Mouse (Mus musculus): ENCODE data around the gene Gzmk. TPM values are rescaled to one million over a fixed set of nuclear protein-coding genes. Genes with fewer than 3 reads are reported as not detected.
"Not testable (repeated sequence)": the region's sequence is repeated elsewhere in the genome, so short reads cannot be mapped to it uniquely, and the experiment has no call there.

Gzmk gene
- polyA plus RNA-seq (2012; rRNA removed): 0.44 and 0.57 TPM in 2 replicates

- DNase-seq (ENCODE audit: low read depth, low spot score): no peak
- WGBS: 59% methylated on average over 7 of the region's 7 CpGs
Observed at GRCm38 (mm10) chr13:113225811-113226210, at the start of gene Gzmk. TSS of gene Gzmk (minus strand) at chr13:113225908.

- no peak for DNase-seq (ENCODE audit: low read depth, low spot score)
- 82% methylated on average over 8 of the region's 8 CpGs for WGBS
Observed at GRCm38 (mm10) chr13:113271189-113271588, 45.5 kb upstream of the Gzmk start.

- WGBS: 58% methylated on average over 18 of the region's 18 CpGs
- peak; percentile 50 for DNase-seq (ENCODE audit: low read depth, low spot score)
Observed at GRCm38 (mm10) chr13:113269777-113270776, 44.4 kb upstream of the Gzmk start.

DNA sequence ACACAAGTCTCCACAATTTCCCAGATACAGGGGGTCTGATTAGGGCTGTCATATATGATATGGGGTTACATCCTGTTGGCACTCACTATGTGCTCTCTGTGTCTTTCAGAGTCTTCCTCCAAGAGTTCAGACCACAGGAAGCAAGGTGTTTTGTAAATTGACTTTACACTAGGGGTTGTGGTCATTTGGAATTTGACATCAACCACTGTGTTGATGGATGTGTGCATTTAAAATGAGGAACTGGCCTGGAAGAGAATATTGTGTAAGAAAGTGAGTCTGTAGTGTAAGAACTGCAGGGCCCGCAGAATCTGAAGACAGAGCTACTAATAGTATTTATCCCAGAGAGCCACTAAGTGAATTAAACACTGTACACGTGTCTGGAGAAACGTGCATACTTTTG is 41.5 kb upstream of the Gzmk start:
- DNase-seq (ENCODE audit: low read depth, low spot score): no peak
- 79% methylated on average over 3 of the region's 3 CpGs for whole genome bisulfite sequencing

GRCm38 (mm10) chr13:113266495-113266951 is 40.8 kb upstream of the Gzmk start:
- DNase-seq (ENCODE audit: low read depth, low spot score): peak; percentile 37
- 22% methylated on average over 9 of the region's 9 CpGs for WGBS

DNA sequence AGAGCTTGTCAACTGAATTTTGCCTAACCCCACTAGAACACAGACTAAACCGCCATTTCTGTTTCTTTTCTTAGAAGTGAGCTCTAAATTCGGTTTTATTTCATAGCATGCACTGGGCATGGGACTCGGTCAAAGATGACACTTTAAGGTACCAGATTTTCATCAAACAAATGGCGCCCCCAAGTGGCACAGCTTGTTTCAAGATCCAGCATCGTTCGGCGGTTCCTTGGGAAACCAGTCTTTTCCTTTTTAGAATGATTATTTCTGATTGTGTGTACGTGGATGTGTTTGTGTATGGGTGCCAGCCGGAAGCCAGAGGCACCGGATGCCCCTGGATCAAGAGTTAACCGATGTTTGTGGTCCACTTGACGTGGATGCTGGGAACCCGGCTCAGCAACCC is 39.5 kb upstream of the Gzmk start:
- WGBS: 29% methylated on average over 13 of the region's 13 CpGs
- DNase-seq (ENCODE audit: low read depth, low spot score): no peak

- WGBS: 64% methylated on average over 12 of the region's 12 CpGs
- no peak for DNase-seq (ENCODE audit: low read depth, low spot score)
Observed at GRCm38 (mm10) chr13:113262822-113263221, 37.1 kb upstream of the Gzmk start.

GRCm38 (mm10) chr13:113259237-113259636 is 33.5 kb upstream of the Gzmk start:
- no peak for DNase-seq (ENCODE audit: low read depth, low spot score)
- 91% methylated on average over 5 of the region's 5 CpGs for WGBS

DNA sequence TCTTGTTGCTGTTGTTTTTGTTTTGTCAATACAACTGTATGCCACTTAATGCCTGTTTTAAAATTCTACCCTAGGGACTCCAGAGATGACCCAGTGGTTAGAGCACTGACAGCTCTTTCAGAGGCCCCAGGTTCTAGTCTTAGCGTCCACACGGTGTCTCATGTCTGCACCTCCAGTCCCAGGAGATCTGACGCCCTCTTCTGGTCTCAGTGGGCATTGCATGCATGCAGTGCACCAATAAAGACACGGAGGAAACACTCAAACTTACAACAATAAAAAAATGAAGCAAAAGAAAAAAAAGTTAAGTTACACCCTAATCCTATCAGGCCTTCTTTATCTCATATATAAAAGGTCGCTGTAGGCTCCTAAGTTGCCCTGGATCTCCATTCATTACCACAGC is 31.5 kb upstream of the Gzmk start:
- 51% methylated on average over 5 of the region's 5 CpGs for WGBS
- DNase-seq (ENCODE audit: low read depth, low spot score): no peak

- DNase-seq (ENCODE audit: low read depth, low spot score): no peak
- 81% methylated on average over 2 of the region's 2 CpGs for WGBS
Observed at GRCm38 (mm10) chr13:113256766-113257165, 31.1 kb upstream of the Gzmk start.

- 70% methylated on average over 7 of the region's 7 CpGs for WGBS
Observed at GRCm38 (mm10) chr13:113252580-113252979, 26.9 kb upstream of the Gzmk start.

DNA sequence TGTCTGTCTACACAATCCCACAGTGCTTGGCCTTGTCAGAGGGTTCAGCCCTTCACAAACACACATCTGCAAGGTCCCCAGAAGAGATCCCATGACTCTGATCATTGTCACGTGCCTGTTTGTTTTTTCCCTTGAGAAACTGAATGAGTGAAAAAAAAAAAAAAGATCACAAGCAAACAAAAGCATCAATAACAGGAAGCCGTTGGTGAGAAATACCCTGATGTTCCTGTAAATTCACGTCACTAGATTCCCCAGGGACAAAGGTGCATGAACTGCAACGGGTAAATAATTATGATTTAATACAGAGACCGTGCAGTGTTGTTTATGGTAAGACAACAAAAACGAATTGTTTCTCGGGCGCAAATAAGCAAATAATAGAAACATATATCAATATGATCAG is 19.3 kb upstream of the Gzmk start:
- 71% methylated on average over 8 of the region's 8 CpGs for WGBS
- no peak for DNase-seq (ENCODE audit: low read depth, low spot score)

More at GRCm38 (mm10) chr13:113252580-113252979, 26.9 kb upstream of the Gzmk start:
- DNase-seq (ENCODE audit: low read depth, low spot score): not testable (repeated sequence)

DNA sequence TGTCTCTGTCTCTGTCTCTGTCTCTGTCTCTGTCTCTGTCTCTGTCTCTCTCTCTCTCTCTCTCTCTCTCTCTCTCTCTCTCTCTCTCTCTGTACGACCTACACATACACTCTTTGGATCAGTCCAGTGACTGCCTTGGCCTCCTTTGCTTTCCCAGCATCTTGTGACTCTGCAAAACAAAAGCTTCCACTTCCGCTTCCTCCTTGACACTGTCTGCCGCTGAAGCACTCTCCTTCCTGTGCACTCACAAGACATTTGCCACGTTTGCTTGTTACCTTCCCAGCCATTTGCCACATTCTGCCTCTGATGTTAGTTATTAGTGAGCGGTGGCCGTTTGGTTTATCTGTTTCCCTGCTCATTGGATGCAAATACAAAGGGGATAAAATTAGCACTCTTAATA is 16.4 kb upstream of the Gzmk start:
- DNase-seq (ENCODE audit: low read depth, low spot score): no peak
- 57% methylated on average over 6 of the region's 6 CpGs for WGBS

GRCm38 (mm10) chr13:113227666-113228463 is 2.2 kb upstream of the Gzmk start:
- DNase-seq (ENCODE audit: low read depth, low spot score): no peak
- WGBS: 85% methylated on average over 17 of the region's 17 CpGs

DNA sequence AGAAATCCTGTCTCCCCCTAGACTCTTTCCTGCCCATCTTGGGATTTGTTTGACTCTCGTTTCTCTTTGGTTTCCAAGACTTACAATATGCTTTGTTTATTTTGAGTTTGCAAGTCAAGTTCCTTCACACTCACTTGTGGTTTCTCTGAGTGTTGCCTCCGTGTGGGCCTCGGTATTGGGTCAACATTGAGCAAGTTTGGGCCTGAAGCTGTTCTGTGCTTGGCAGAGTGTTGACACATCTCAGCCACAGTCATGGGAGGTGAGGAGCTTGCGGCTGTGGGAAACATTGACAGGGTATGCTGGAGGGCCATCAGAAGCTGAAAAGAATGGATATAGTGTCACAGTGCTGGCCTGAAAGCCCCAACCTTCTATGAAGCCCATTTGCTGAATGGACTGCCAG is 1.4 kb upstream of the Gzmk start:
- WGBS: 54% methylated on average over 4 of the region's 4 CpGs
- no peak for DNase-seq (ENCODE audit: low read depth, low spot score)

DNA sequence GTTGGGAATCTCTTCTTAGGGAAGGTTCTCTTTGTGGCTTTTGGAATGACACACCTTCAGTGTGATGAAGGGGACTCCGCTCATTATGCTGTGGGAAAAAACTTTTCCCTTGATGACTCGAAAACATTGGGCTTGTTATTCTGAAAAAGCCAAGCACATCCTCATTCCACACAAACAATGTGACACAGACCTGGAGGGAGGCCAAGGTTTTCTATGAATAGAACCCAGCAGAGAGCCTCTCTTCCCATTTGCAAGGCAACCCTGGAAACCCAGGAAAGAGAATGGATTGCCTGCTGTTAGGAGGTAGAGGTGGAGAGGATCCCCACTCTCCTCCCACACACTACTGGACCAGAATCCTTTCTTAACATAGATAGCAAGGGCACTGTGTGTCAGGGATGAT is 1.6 kb downstream of the Gzmk start:
- WGBS: 11% methylated on average over 2 of the region's 2 CpGs

DNA sequence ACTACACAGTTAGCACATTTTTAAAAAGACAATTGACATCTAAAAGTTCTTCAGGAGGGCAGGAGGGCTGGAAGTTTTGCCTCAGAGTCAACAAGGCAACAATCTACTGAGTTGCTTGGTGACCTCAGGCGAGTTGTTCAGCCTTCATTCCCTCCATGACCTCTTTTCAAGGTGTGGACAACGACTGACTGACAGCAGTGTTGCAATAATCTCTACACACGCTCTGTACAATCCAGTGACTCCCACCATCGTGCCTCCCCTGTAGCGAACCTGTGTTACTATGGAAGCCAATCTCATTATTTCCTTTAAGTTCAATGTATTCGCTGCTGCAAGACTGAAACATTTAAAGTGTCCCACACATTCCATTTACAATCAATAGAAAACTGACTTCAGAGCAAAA is 3.9 kb downstream of the Gzmk start:
- no peak for DNase-seq (ENCODE audit: low read depth, low spot score)
- WGBS: 60% methylated on average over 6 of the region's 6 CpGs

More for the DNA sequence above, 1.6 kb downstream of the Gzmk start:
- no peak for DNase-seq (ENCODE audit: low read depth, low spot score)

DNA sequence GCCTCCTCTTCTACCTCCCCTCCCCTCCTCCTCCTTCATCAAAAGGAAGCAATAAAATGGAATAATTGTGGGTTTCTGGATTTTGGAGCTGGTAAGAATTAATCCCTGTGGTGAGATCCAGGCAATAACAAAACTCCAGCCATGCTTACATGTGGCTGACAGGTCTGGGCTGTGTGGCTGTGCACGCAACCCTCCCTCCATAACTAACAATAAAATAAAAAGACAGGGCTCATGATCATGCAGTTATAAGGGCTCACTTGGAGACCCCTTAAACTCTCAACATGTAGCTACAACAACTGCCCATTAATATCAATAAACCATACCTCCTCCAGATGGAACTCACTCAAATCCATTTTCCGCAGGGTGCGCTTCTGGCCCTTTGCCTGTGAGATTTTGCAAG is 11.8 kb downstream of the Gzmk start:
- no peak for DNase-seq (ENCODE audit: low read depth, low spot score)
- WGBS: 96% methylated on average over 3 of the region's 3 CpGs

DNA sequence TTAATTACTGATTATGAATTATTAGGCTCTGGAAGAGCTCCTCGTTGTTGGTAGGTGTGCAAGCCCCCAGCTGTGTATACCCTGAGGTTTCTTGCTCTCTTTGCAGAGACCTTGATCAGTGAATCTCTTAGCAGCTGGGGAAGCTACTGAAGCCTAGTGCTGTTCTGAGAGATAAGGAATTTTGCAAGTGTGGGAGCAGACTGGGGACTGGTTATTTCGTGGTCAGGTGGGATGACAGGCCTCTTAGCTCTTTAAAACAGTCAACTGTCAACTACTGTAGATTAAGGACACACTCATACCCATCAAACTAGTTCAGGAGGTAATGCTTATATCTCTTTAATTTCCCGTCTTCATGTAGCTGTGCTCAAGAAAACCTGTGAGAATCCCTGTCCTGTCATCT is 13.3 kb downstream of the Gzmk start:
- 55% methylated on average over 3 of the region's 3 CpGs for WGBS
- no peak for DNase-seq (ENCODE audit: low read depth, low spot score)

DNA sequence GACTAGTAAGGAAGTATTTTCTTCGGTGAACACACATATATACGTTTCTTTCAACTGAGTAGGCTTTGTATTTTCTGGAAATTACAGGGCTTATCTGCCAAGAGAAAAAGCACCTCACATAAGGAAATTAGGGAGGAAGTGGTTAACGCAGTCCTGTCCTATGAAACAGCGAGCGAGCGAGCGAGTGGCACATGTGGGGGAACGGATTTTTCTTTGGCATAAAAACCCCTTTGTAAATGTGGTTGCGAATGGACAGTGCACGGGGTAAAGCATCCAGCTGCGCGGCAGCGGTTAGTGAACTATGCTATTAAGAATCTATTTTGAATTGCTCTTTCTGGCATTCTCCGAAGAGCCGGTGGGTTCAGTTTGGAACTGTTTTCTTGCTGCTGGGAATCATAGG is 14.4 kb downstream of the Gzmk start:
- 67% methylated on average over 15 of the region's 15 CpGs for WGBS
- DNase-seq (ENCODE audit: low read depth, low spot score): no peak

Data from large intestine, adult 2 months (tissue).